Mouse (Mus musculus) liver, embryonic 14.5 days (tissue): Measurements from ENCODE around the gene Zfyve19. TPM values are rescaled to one million over a fixed set of nuclear protein-coding genes. Genes with fewer than 3 reads are reported as not detected.
A peak's percentile ranks its signal among the peaks of the same experiment; 100 is the strongest.

Experiments used
- ATAC-seq: fragments of 200-750 bp; cut with Nextera tagmentation; 2 replicates; pipeline ENCODE4 v1.8.0; 2017; ENCODE audit warnings: moderate number of reproducible peaks, mild to moderate bottlenecking, moderate library complexity; ENCODE audit not compliant: insufficient read depth
- DNase-seq, 3 experiments: peaks; one replicate each; pipeline ENCODE4 v3.0.0-alpha.2; 2012 to 2013; ENCODE audit warnings: low read depth in 3 of 3, low spot score in 3 of 3
- H3K27ac ChIP-seq: fragments of 300-500 bp; sonication (generic); 2 replicates; pipeline ENCODE4 v1.5.1; 2014; ENCODE audit warnings: moderate library complexity, mild to moderate bottlenecking, control low read depth, inconsistent platforms
- H3K27me3 ChIP-seq: fragments of 300-500 bp; sonication (generic); 2 replicates; pipeline ENCODE4 v1.6.1; 2014; ENCODE audit warnings: mild to moderate bottlenecking, low read length, moderate library complexity; ENCODE audit not compliant: control insufficient read depth, insufficient read depth
- H3K36me3 ChIP-seq: fragments of 300-500 bp; sonication (generic); replicated peaks from 2 replicates; pipeline ENCODE4 v1.6.1; 2014; ENCODE audit warnings: low read depth; ENCODE audit not compliant: control insufficient read depth, insufficient read depth
- H3K4me1 ChIP-seq, 2 experiments: fragments of 200-500 bp in 1 of 2; fragments of 300-500 bp in 1 of 2; sonication (generic) in 1 of 2; replicated peaks; 2 replicates each; pipeline ENCODE4 v1.6.1; 2012 to 2014; ENCODE audit warnings: antibody characterized with exemption in 1 of 2, inconsistent platforms in 1 of 2, low read length in 1 of 2; ENCODE audit not compliant: control insufficient read depth in 2 of 2, insufficient read depth in 2 of 2
- H3K4me2 ChIP-seq: fragments of 300-500 bp; sonication (generic); 2 replicates; pipeline ENCODE4 v1.6.1; 2014; ENCODE audit warnings: low read depth, mild to moderate bottlenecking, control low read depth, moderate library complexity
- H3K4me3 ChIP-seq, 2 experiments: fragments of 200-500 bp in 1 of 2; fragments of 300-500 bp in 1 of 2; sonication (generic) in 1 of 2; 2 replicates each; pipeline ENCODE4 v1.5.1; 2012 to 2014; ENCODE audit warnings: low read depth in 2 of 2, low read length in 2 of 2, mild to moderate bottlenecking in 2 of 2, control low read depth in 1 of 2, inconsistent platforms in 1 of 2, moderate library complexity in 1 of 2; ENCODE audit not compliant: insufficient read depth in 1 of 2
- H3K9ac ChIP-seq: fragments of 300-500 bp; sonication (generic); replicated peaks from 2 replicates; pipeline ENCODE4 v1.6.1; 2014; ENCODE audit warnings: mild to moderate bottlenecking, control low read depth, moderate library complexity
- H3K9me3 ChIP-seq: fragments of 300-500 bp; sonication (generic); 2 replicates; pipeline ENCODE4 v1.6.1; 2016; ENCODE audit warnings: low read length, mixed read lengths; ENCODE audit not compliant: control insufficient read depth
- CTCF ChIP-seq: IDR thresholded peaks from 2 replicates; pipeline ENCODE4 v1.5.1; 2016; ENCODE audit warnings: antibody characterized with exemption, low read depth, control low read depth
- EP300 ChIP-seq: IDR thresholded peaks from 2 replicates; pipeline ENCODE4 v1.6.1; 2016; ENCODE audit warnings: antibody characterized with exemption, low read depth
- WGBS: fragments of 180-500 bp; shearing (Covaris S2); extraction: QIAGEN DNeasy Blood & Tissue Kit; methylation state at CpG from one replicate; pipeline ENCODE4 v1.1.7; 2014; ENCODE audit not compliant: insufficient replicate concordance; 5-methylcytosine and 5-hydroxymethylcytosine counted together
- polyA plus RNA-seq, 2 experiments: library from polyadenylated mRNA; depleted of rRNA in 1 of 2; stranded (reverse) in 1 of 2; unstranded in 1 of 2; fragments of >200 nt; fragmentation: Nextera tagmentation in 1 of 2; extraction: Ambion mirVana in 1 of 2; gene quantifications; 2 replicates each; pipeline versions ENCODE4 v1.2.1 to v1.2.3; 2012 to 2014

Zfyve19 gene
- polyA plus RNA-seq, 2 experiments = 18.2 to 20.5 TPM

- Histone ChIP-seq H3K36me3 (no peaks in the 10 kb centered on the region), H3K4me1 (no peaks in the 10 kb centered on the region), H3K27ac (no peak overlapping the region), H3K9ac (no peak overlapping the region), H3K4me3 (no peak overlapping the region), H3K9me3 (no peaks in the 10 kb centered on the region), H3K27me3 (peaks cover 18% of the 10 kb centered on the region), H3K4me2 (no peak overlapping the region)
- ATAC-seq = no peak
- DNase-seq = no peak
- WGBS = 60% methylated on average over 9 of the region's 9 CpGs
- no peak for TF ChIP-seq CTCF
- TF ChIP-seq EP300 = no peak
Measured at GRCm38 (mm10) chr2:119242548-119242947, 34.1 kb downstream of the Zfyve19 start.

GRCm38 (mm10) chr2:119245246-119245645 lies 36.8 kb downstream of the Zfyve19 start:
- Histone ChIP-seq H3K4me3 (no peak overlapping the region), H3K4me2 (no peak overlapping the region), H3K27me3 (no peaks in the 10 kb centered on the region; the same call in 1 of the 2 replicates), H3K36me3 (no peaks in the 10 kb centered on the region), H3K9me3 (no peaks in the 10 kb centered on the region), H3K9ac (no peak overlapping the region), H3K27ac (no peak overlapping the region), H3K4me1 (no peaks in the 10 kb centered on the region)
- DNase-seq (no peak), ATAC-seq (no peak)
- TF ChIP-seq CTCF (no peak), EP300 (no peak)
- 46% methylated on average over 7 of the region's 7 CpGs for WGBS

DNA sequence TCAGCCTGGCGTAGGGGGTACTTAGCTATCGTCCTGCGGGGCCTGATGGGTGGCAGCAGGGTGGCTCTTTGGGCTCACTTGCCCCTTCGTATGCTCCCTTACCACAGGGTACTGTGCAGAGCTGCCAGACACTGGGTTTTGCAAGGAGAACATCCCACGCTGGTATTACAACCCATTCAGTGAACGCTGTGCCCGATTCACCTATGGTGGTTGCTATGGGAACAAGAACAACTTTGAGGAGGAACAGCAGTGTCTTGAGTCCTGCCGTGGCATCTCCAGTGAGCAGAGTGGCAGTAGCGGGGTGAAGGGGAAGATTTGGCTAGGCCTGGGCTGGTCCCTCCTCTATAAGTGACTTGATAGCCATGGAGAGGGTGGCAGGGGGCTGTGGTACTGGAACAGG lies 39.5 kb downstream of the Zfyve19 start:
- DNase-seq (no peak), ATAC-seq (no peak)
- Histone ChIP-seq H3K36me3 (no peaks in the 10 kb centered on the region), H3K4me2 (no peak overlapping the region), H3K4me1 (peaks cover 6% of the 10 kb centered on the region in 2 experiments; a peak in 3 of 4 replicates), H3K27ac (no peak overlapping the region), H3K9ac (no peak overlapping the region), H3K4me3 (no peak overlapping the region), H3K9me3 (no peaks in the 10 kb centered on the region), H3K27me3 (no peaks in the 10 kb centered on the region)
- TF ChIP-seq CTCF (no peak), EP300 (no peak)
- WGBS = 69% methylated on average over 9 of the region's 9 CpGs

DNA sequence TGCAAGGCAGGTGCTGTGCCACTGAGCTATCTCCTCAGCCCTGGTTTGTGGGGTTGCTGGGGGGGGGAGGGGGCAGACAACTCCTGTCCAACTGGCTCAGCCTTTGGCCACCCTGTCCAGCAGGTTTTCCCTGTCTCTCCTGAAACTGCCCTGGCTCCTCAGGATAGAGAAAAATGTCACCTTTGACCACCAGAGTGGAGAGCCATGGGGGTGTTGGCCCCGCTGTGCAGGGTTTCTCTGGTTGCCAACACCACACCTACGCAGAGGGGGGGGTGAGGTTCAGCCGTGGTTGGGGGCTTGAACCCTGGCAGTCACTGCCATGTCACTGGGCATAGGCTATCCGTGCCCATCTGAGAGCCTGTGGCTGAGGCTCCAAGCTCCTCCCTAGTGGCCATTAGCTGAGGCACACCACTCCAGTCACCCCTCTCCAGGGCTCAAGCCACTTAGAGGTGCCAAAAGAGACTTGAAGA lies 41.2 kb downstream of the Zfyve19 start:
- H3K4me3 ChIP-seq = no peak overlapping the region
- H3K9me3 ChIP-seq = no peaks in the 10 kb centered on the region
- peaks cover 6% of the 10 kb centered on the region in 2 experiments; a peak in 3 of 4 replicates for H3K4me1 ChIP-seq
- H3K4me2 ChIP-seq = no peak overlapping the region
- H3K27ac ChIP-seq = no peak overlapping the region
- ATAC-seq (no peak), DNase-seq (no peak)
- TF ChIP-seq CTCF (no peak), EP300 (no peak)
- H3K27me3 ChIP-seq = no peaks in the 10 kb centered on the region; the same call in 1 of the 2 replicates
- no peaks in the 10 kb centered on the region for H3K36me3 ChIP-seq
- 52% methylated on average over 4 of the region's 4 CpGs for WGBS
- no peak overlapping the region for H3K9ac ChIP-seq

DNA sequence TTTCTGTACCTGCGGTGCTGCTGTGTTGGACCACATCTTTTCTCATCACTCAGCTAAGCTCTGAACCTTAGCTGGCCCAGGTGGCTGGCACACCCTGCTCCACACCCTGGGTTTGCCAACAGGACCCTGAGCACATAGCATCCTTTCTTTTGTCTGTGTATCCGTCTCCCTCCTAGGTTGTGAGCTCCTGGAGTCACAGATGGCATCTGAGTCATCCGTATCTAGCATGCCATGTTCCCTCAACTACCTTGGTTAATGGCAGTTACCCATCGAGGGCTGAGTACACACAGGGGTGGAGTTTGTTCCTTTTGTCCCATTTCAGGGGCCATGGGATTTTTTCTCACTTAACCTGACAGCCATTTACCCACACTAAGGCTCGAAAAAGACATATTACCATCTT lies 42.0 kb downstream of the Zfyve19 start:
- WGBS = 51% methylated on average over 5 of the region's 5 CpGs
- Histone ChIP-seq H3K4me1 (peaks cover 6% of the 10 kb centered on the region in 2 experiments; a peak in 3 of 4 replicates), H3K4me3 (no peak overlapping the region), H3K36me3 (no peaks in the 10 kb centered on the region), H3K4me2 (peak overlapping the region; percentile 57; the same call in 1 of the 2 replicates), H3K9me3 (no peaks in the 10 kb centered on the region), H3K9ac (no peak overlapping the region), H3K27me3 (peaks cover 3% of the 10 kb centered on the region), H3K27ac (no peak overlapping the region)
- TF ChIP-seq CTCF (no peak), EP300 (no peak)
- no peak for DNase-seq
- ATAC-seq = no peak
